Mouse (Mus musculus): ENCODE measurements around the gene Cdhr1.

GRCm38 (mm10) chr14:37105846-37106245 is 7.7 kb upstream of the Cdhr1 start:
- TF ChIP-seq CTCF (IDR thresholded peaks at IDR 0.05; ENCODE audit: borderline replicate concordance, control insufficient read depth, extremely low read depth, insufficient read depth, low read length, poor library complexity) (no peak), POLR2A (IDR thresholded peaks at IDR 0.05; ENCODE audit: control insufficient read depth, extremely low read depth, insufficient read depth, low read length, poor library complexity) (no peak)

All from thymus, adult 2 months (tissue).